Mouse (Mus musculus) ES-E14 (cell line): ENCODE results near the gene Npas3. TPM values are rescaled to one million over a fixed set of nuclear protein-coding genes. Genes with fewer than 3 reads are reported as not detected.

Source experiments
- DNase-seq: peaks from one replicate; pipeline ENCODE4 v3.0.0-alpha.2; 2013; ENCODE audit warnings: low read depth, low spot score
- H3K27ac ChIP-seq: 2 replicates; pipeline ENCODE4 v1.5.1; 2012; ENCODE audit warnings: low read depth, mild to moderate bottlenecking, low read length, moderate library complexity, mixed read lengths; ENCODE audit not compliant: poor library complexity, insufficient read depth, severe bottlenecking
- H3K36me3 ChIP-seq: 2 replicates; pipeline ENCODE4 v1.6.1; 2012; ENCODE audit warnings: mild to moderate bottlenecking, low read length, moderate library complexity, mixed read lengths; ENCODE audit not compliant: control insufficient read depth, poor library complexity, insufficient read depth, severe bottlenecking
- H3K4me1 ChIP-seq, 2 experiments: fragments of 150-350 bp in 1 of 2; sonication (generic) in 1 of 2; 2 replicates each; pipeline ENCODE4 v1.6.1; 2012; ENCODE audit warnings: low read length in 2 of 2, mild to moderate bottlenecking in 1 of 2, mixed read lengths in 1 of 2; ENCODE audit not compliant: control insufficient read depth in 2 of 2, insufficient read depth in 2 of 2, poor library complexity in 1 of 2
- H3K4me3 ChIP-seq, 2 experiments: fragments of 150-350 bp in 1 of 2; sonication (generic) in 1 of 2; 2 replicates each; pipeline ENCODE4 v1.5.1; 2012; ENCODE audit warnings: low read length in 2 of 2, low read depth in 1 of 2, mild to moderate bottlenecking in 1 of 2, mixed read lengths in 1 of 2; ENCODE audit not compliant: insufficient read depth in 1 of 2, poor library complexity in 1 of 2, severe bottlenecking in 1 of 2
- H3K9ac ChIP-seq: 2 replicates; pipeline ENCODE4 v1.6.1; 2012; ENCODE audit warnings: low read depth, mild to moderate bottlenecking, low read length, mixed read lengths; ENCODE audit not compliant: poor library complexity, insufficient read depth, severe bottlenecking
- H3K9me3 ChIP-seq: fragments of 150-350 bp; sonication (generic); 2 replicates; pipeline ENCODE4 v1.6.1; 2012; ENCODE audit warnings: low read depth, mild to moderate bottlenecking, low read length; ENCODE audit not compliant: control insufficient read depth, insufficient read depth
- CHD2 ChIP-seq: IDR thresholded peaks from 2 replicates; pipeline ENCODE4 v1.6.1; 2014; ENCODE audit warnings: mild to moderate bottlenecking, low read depth, low read length, inconsistent platforms
- HCFC1 ChIP-seq: IDR thresholded peaks from 2 replicates; pipeline ENCODE4 v1.6.1; 2012; ENCODE audit warnings: low read length, inconsistent platforms, borderline replicate concordance; ENCODE audit not compliant: insufficient read depth
- MAFK ChIP-seq: IDR thresholded peaks from 2 replicates; pipeline ENCODE4 v1.6.1; 2014; ENCODE audit warnings: mild to moderate bottlenecking, low read depth, low read length, inconsistent platforms; ENCODE audit not compliant: insufficient read depth
- ZC3H11A ChIP-seq: IDR thresholded peaks from 2 replicates; pipeline ENCODE4 v1.6.1; 2012; ENCODE audit warnings: low read depth, mild to moderate bottlenecking, inconsistent platforms, low read length, borderline replicate concordance
- ZNF384 ChIP-seq: IDR thresholded peaks from 2 replicates; pipeline ENCODE4 v1.6.1; 2012; ENCODE audit warnings: low read depth, low read length, inconsistent platforms
- in situ Hi-C, 2 experiments: fragments of 600-800 bp; cut with MboI; formaldehyde crosslinking; loops; one replicate each; pipeline ENCODE4 v1.15.1; 2025; ENCODE audit warnings: low sequenced_read_pairs in 2 of 2, inconsistent platforms in 1 of 2; ENCODE audit not compliant: unreplicated experiment in 2 of 2
- total RNA-seq: library from RNA; depleted of rRNA; stranded (reverse); fragments of 300-350 nt; gene quantifications from 2 replicates; pipeline ENCODE4 v1.2.3, GENCODE M21; 2012

Npas3 gene
- total RNA-seq, 1 experiment = 1.2 TPM

- Histone ChIP-seq H3K4me1 (no peaks in the 10 kb centered on the region), H3K4me3 (no peak overlapping the region), H3K36me3 (no peaks in the 10 kb centered on the region), H3K9me3 (no peaks in the 10 kb centered on the region), H3K9ac (no peak overlapping the region), H3K27ac (no peak overlapping the region)
- DNase-seq = no peak
- TF ChIP-seq HCFC1 (no peak), ZC3H11A (no peak)
- in situ Hi-C loops = no loop called here
Observed at GRCm38 (mm10) chr12:54005546-54005945, 757.1 kb downstream of the Npas3 start.

GRCm38 (mm10) chr12:54015304-54015703 is 766.8 kb downstream of the Npas3 start:
- H3K36me3 ChIP-seq = no peaks in the 10 kb centered on the region
- TF ChIP-seq MAFK (no peak), HCFC1 (no peak), ZNF384 (no peak), CHD2 (no peak), ZC3H11A (no peak)
- H3K9me3 ChIP-seq = no peaks in the 10 kb centered on the region
- no peak overlapping the region for H3K9ac ChIP-seq
- H3K4me1 ChIP-seq = no peaks in the 10 kb centered on the region
- in situ Hi-C loops = no loop called here
- H3K27ac ChIP-seq = no peak overlapping the region
- no peak for DNase-seq
- no peak overlapping the region for H3K4me3 ChIP-seq

- Histone ChIP-seq H3K27ac (no peak overlapping the region), H3K4me1 (no peaks in the 10 kb centered on the region), H3K9me3 (no peaks in the 10 kb centered on the region), H3K36me3 (no peaks in the 10 kb centered on the region), H3K9ac (no peak overlapping the region), H3K4me3 (no peak overlapping the region)
- in situ Hi-C loops = no loop called here
- no peak for TF ChIP-seq ZNF384
- TF ChIP-seq HCFC1 = no peak
- TF ChIP-seq CHD2 = no peak
- no peak for TF ChIP-seq ZC3H11A
- no peak for TF ChIP-seq MAFK
- DNase-seq = no peak
Observed at GRCm38 (mm10) chr12:54017949-54018348, 769.5 kb downstream of the Npas3 start.

GRCm38 (mm10) chr12:54019979-54020378 is 771.5 kb downstream of the Npas3 start:
- Histone ChIP-seq H3K4me3 (no peak overlapping the region), H3K36me3 (no peaks in the 10 kb centered on the region), H3K9ac (no peak overlapping the region), H3K4me1 (no peaks in the 10 kb centered on the region), H3K27ac (no peak overlapping the region), H3K9me3 (no peaks in the 10 kb centered on the region)
- no peak for TF ChIP-seq CHD2
- no peak for TF ChIP-seq ZNF384
- no peak for TF ChIP-seq HCFC1
- TF ChIP-seq ZC3H11A = no peak
- TF ChIP-seq MAFK = no peak
- in situ Hi-C loops = no loop called here
- no peak for DNase-seq

GRCm38 (mm10) chr12:54034666-54035346 is 786.3 kb downstream of the Npas3 start:
- no peak overlapping the region for H3K27ac ChIP-seq
- H3K4me1 ChIP-seq = 0 out of 4 replicates have a peak, but pooled peaks cover 0 to 3% of the 10 kb centered on the region in 2 experiments
- in situ Hi-C loops = no loop called here
- TF ChIP-seq MAFK (no peak), ZNF384 (no peak)
- no peaks in the 10 kb centered on the region for H3K9me3 ChIP-seq
- no peak overlapping the region for H3K4me3 ChIP-seq
- no peaks in the 10 kb centered on the region for H3K36me3 ChIP-seq
- H3K9ac ChIP-seq = no peak overlapping the region
- DNase-seq = no peak
